Mouse (Mus musculus) stomach, embryonic 14.5 days (tissue): Measurements from ENCODE around the gene Hoxb9. TPM values are rescaled to one million over a fixed set of nuclear protein-coding genes. Genes with fewer than 3 reads are reported as not detected.

Experiments used
- ATAC-seq: fragments of 200-750 bp; cut with Nextera tagmentation; 2 replicates; pipeline ENCODE4 v1.8.0; 2017; ENCODE audit warnings: low read depth, moderate TSS enrichment; ENCODE audit not compliant: insufficient number of reproducible peaks, insufficient read depth, low FRiP score
- H3K27ac ChIP-seq: fragments of 300-500 bp; sonication (generic); 2 replicates; pipeline ENCODE4 v1.5.1; 2014; ENCODE audit warnings: mild to moderate bottlenecking, low read length, moderate library complexity, mixed read lengths
- H3K27me3 ChIP-seq: fragments of 300-500 bp; sonication (generic); 2 replicates; pipeline ENCODE4 v1.6.1; 2014; ENCODE audit warnings: low read length, control low read depth, mixed read lengths; ENCODE audit not compliant: control insufficient read depth, insufficient read depth
- H3K36me3 ChIP-seq: fragments of 300-500 bp; sonication (generic); 2 replicates; pipeline ENCODE4 v1.6.1; 2014; ENCODE audit warnings: mild to moderate bottlenecking, control low read depth, low read length, moderate library complexity, mixed read lengths; ENCODE audit not compliant: control insufficient read depth, insufficient read depth
- H3K4me1 ChIP-seq: fragments of 300-500 bp; sonication (generic); 2 replicates; pipeline ENCODE4 v1.6.1; 2014; ENCODE audit warnings: low read length, control low read depth, mixed read lengths; ENCODE audit not compliant: control insufficient read depth, insufficient read depth
- H3K4me2 ChIP-seq: fragments of 300-500 bp; sonication (generic); replicated peaks from 2 replicates; pipeline ENCODE4 v1.6.1; 2014; ENCODE audit warnings: low read depth, low read length, control low read depth
- H3K4me3 ChIP-seq: fragments of 300-500 bp; sonication (generic); 2 replicates; pipeline ENCODE4 v1.5.1; 2014; ENCODE audit warnings: low read depth, low read length, control low read depth
- H3K9ac ChIP-seq: fragments of 300-500 bp; sonication (generic); replicated peaks from 2 replicates; pipeline ENCODE4 v1.6.1; 2014; ENCODE audit warnings: low read depth, mild to moderate bottlenecking, control low read depth, low read length, moderate library complexity, mixed read lengths
- H3K9me3 ChIP-seq: fragments of 300-500 bp; sonication (generic); 2 replicates; pipeline ENCODE4 v1.6.1; 2016; ENCODE audit warnings: low read depth, low read length, control low read depth; ENCODE audit not compliant: control insufficient read depth
- WGBS: fragments of 180-500 bp; shearing (Covaris S2); extraction: QIAGEN DNeasy Blood & Tissue Kit; methylation state at CpG from one replicate; pipeline ENCODE4 v1.1.7; 2014; 5-methylcytosine and 5-hydroxymethylcytosine counted together
- polyA plus RNA-seq: library from polyadenylated mRNA; unstranded; fragments of >200 nt; fragmentation: Nextera tagmentation; extraction: Ambion mirVana; gene quantifications from 2 replicates; pipeline ENCODE4 v1.2.1, GENCODE M21; 2014

Hoxb9 gene
- polyA plus RNA-seq, 1 experiment from 2014 or later: 0.25 TPM

DNA sequence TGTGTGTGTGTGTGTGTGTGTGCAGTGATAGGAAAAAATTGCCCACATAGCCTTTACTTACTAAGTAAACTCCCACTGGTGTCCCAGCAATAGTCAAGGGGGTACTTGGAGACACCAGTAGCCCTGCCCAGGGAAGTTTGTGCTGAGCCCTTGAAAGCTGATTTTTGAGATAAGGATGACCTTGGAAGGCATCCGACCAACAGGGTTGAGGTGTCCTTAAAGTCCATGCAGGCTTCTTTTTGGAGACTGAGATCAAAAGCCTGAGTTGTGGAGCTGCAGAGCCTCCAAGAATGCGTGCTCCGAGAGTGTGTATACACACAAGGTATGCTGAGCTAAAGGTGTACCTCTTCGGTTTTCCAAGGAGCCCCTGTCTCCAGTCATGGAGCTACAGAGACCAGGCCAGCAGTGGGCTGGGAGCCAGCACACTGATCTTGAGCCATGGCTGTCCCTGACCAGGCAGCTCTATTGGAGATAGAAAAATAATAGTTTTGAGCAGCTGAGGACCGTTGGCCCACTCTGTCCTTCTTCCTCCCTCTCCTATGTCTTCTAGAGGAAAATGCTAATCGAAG, 8.9 kb upstream of the Hoxb9 start:
- H3K4me1 ChIP-seq: no peaks in the 10 kb centered on the region
- peaks cover 86% of the 10 kb centered on the region for H3K27me3 ChIP-seq
- H3K27ac ChIP-seq: no peak overlapping the region
- 6% methylated on average over 6 of the region's 6 CpGs for WGBS
- H3K4me3 ChIP-seq: no peak overlapping the region
- no peak for ATAC-seq
- no peaks in the 10 kb centered on the region for H3K9me3 ChIP-seq
- no peak overlapping the region for H3K9ac ChIP-seq
- H3K4me2 ChIP-seq: no peak overlapping the region
- no peaks in the 10 kb centered on the region for H3K36me3 ChIP-seq

- H3K27ac ChIP-seq: no peak overlapping the region
Observed at GRCm38 (mm10) chr11:96263636-96264389, 7.4 kb upstream of the Hoxb9 start.

DNA sequence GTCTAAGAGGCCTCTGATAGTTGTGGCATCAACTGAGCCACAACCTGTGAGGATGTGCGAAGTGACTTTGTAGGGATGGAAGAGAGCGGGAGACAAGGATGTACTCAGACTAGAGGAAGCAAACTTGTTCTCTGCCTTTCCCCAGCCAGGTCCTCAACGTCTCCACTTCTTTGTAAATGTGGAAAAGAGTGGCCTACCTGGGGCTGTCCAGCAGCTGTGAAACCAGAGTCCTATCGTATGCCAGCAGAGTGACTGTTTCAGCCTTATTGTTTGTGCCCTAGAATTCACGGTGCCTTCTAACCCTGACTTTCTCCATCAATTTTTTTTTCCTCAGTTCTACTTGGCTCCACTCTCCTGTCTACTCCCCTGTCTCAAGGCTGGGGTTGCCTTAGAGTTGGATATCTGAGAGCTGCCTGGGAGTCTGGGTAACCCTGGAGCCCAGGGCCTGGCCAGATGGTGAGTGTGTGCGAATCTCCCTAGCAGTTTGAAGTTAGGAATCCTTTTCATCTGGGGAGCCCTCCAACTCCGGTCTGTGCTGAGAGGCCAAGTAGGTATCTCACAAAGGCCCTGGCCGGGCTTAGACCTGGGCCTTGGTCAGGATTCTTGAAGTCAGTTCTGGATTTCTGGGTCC, 6.8 kb upstream of the Hoxb9 start:
- ATAC-seq: no peak
- Histone ChIP-seq H3K4me2 (no peak overlapping the region), H3K4me3 (no peak overlapping the region), H3K9me3 (no peaks in the 10 kb centered on the region), H3K27ac (no peak overlapping the region), H3K9ac (no peak overlapping the region), H3K36me3 (no peaks in the 10 kb centered on the region), H3K27me3 (peaks cover 87% of the 10 kb centered on the region), H3K4me1 (no peaks in the 10 kb centered on the region)
- WGBS: 11% methylated on average over 8 of the region's 8 CpGs

More at GRCm38 (mm10) chr11:96263636-96264389, 7.4 kb upstream of the Hoxb9 start:
- H3K4me2 ChIP-seq: no peak overlapping the region
- H3K9me3 ChIP-seq: no peaks in the 10 kb centered on the region
- no peak overlapping the region for H3K4me3 ChIP-seq
- peaks cover 86% of the 10 kb centered on the region for H3K27me3 ChIP-seq
- WGBS: under 1% methylated on average over 33 of the region's 33 CpGs
- H3K36me3 ChIP-seq: no peaks in the 10 kb centered on the region
- no peak overlapping the region for H3K9ac ChIP-seq
- no peaks in the 10 kb centered on the region for H3K4me1 ChIP-seq
- no peak for ATAC-seq

GRCm38 (mm10) chr11:96265954-96266353, 5.3 kb upstream of the Hoxb9 start:
- ATAC-seq: no peak
- Histone ChIP-seq H3K27me3 (peaks cover 90% of the 10 kb centered on the region), H3K4me1 (0 out of 2 replicates have a peak, but pooled peaks cover 1% of the 10 kb centered on the region), H3K4me2 (no peak overlapping the region), H3K36me3 (no peaks in the 10 kb centered on the region), H3K4me3 (no peak overlapping the region), H3K9ac (no peak overlapping the region), H3K27ac (no peak overlapping the region), H3K9me3 (no peaks in the 10 kb centered on the region)
- WGBS: 8% methylated on average over 7 of the region's 7 CpGs

DNA sequence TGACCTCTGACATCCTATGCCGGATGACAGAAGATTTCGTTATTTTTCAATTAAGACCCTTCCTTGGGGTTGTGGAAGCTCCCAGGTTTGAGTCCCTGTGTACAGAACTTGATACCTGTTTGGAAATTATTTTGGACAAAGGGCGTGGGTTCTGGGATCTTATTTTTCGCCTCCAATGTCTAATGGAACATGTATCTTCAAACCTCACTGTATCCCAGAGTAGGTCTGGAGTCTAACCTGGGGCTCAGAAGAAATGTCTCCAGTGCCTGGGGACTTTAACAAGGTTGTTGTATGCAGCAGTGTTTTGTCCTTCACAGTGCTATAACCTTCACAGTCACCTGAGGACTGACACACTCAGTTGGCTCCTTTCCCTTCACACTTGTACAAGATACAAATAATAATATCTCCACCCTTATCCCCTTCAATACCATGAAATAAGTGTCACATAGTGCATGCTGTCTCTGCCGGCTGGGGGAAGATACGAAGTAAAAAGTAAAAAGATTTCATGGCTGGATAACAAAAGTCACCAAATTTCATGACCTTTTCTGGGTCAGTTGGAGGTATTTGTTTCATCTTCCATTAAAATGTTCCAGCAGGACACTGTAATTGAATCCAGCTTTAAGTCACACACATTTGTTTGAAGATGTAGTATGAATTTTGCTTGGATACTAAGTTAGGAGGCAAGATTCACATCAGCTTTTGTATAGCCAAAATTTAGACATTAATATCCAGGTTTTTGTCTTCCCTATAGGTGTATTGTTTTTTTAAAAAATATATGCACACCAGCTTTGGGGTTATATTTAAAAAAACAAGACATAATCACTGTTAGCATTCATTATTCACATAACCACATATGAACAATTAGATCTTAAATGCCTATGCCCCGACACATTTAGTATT, 4.0 kb upstream of the Hoxb9 start:
- peaks cover 13% of the 10 kb centered on the region for H3K4me1 ChIP-seq
- no peaks in the 10 kb centered on the region for H3K9me3 ChIP-seq
- no peak for ATAC-seq
- 16% methylated on average over 7 of the region's 7 CpGs for WGBS
- H3K4me2 ChIP-seq: no peak overlapping the region
- no peak overlapping the region for H3K4me3 ChIP-seq
- peaks cover 93% of the 10 kb centered on the region for H3K27me3 ChIP-seq
- no peak overlapping the region for H3K27ac ChIP-seq
- no peak overlapping the region for H3K9ac ChIP-seq
- no peaks in the 10 kb centered on the region for H3K36me3 ChIP-seq

DNA sequence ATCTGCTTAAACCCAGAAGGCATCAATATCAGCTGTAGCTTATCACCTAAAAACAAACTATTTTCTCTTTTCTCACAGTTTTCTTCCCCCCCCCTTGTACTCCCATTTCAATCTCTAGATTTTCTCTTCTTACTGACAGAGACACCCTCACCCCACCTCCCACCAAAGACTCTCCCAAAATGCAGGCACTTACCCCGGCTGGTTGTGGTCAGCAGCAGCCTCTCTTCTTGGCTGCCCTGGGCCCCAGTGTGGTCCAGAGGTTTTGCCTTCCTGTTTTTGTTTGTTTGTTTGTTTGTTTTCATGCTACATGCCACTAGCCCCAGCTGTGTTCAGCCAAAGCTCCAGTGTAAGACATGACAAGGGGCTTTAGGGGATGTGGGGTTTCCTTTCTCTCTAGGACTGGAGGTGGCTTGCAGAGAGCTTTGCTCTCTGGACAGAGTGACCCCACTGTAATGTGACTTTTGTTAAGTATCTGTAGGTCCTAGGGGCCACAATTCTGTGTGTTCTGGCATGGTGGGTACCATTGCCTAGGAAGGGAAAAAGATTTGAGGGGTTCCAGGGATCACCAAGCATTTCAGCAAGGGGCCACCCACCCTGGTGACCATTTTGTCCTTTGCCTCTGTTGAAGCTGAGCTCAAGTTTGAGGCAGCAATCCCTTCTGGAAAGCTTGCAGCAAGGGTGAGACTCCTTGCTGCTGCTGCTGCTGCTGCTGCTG, 3.1 kb upstream of the Hoxb9 start:
- no peak for ATAC-seq
- no peaks in the 10 kb centered on the region for H3K9me3 ChIP-seq
- H3K27me3 ChIP-seq: peaks cover 91% of the 10 kb centered on the region
- H3K4me1 ChIP-seq: peaks cover 17% of the 10 kb centered on the region
- no peak overlapping the region for H3K27ac ChIP-seq
- no peak overlapping the region for H3K4me2 ChIP-seq
- WGBS: 14% methylated on average over 1 of the region's 1 CpGs
- H3K36me3 ChIP-seq: no peaks in the 10 kb centered on the region
- no peak overlapping the region for H3K9ac ChIP-seq
- H3K4me3 ChIP-seq: no peak overlapping the region

- H3K27ac ChIP-seq: no peak overlapping the region
- ATAC-seq: no peak
- no peak overlapping the region for H3K9ac ChIP-seq
- H3K4me1 ChIP-seq: peaks cover 17% of the 10 kb centered on the region
- H3K4me2 ChIP-seq: no peak overlapping the region
- H3K4me3 ChIP-seq: no peak overlapping the region
- peaks cover 88% of the 10 kb centered on the region for H3K27me3 ChIP-seq
- H3K9me3 ChIP-seq: no peaks in the 10 kb centered on the region
- WGBS: 2% methylated on average over 19 of the region's 19 CpGs
- H3K36me3 ChIP-seq: no peaks in the 10 kb centered on the region
Observed at GRCm38 (mm10) chr11:96269869-96270268, 1.4 kb upstream of the Hoxb9 start.
